Mouse (Mus musculus): ENCODE data around the gene Oas1c.

GRCm38 (mm10) chr5:120836731-120837585, 24.6 kb upstream of the Oas1c start:
- peak; percentile 76 for TF ChIP-seq CTCF (IDR thresholded peaks at IDR 0.05; ENCODE audit: low read depth, low read length)
- no peak for TF ChIP-seq GATA2 (IDR thresholded peaks at IDR 0.05; ENCODE audit: borderline replicate concordance, low read depth, low read length)
- no peak for TF ChIP-seq GATA1 (IDR thresholded peaks at IDR 0.05; ENCODE audit: borderline replicate concordance, low read length)
- no peak for TF ChIP-seq POLR2AphosphoS5 (IDR thresholded peaks at IDR 0.05; ENCODE audit: insufficient replicate concordance, low read depth, low read length)
